Mouse (Mus musculus): ENCODE results near the gene D3Ertd751e. TPM values are rescaled to one million over a fixed set of nuclear protein-coding genes. Genes with fewer than 3 reads are reported as not detected.

The D3Ertd751e gene
- 11.5 and 12.5 TPM in 2 replicates for polyA plus RNA-seq (2015; fragmentation: Nextera tagmentation; extraction: Ambion mirVana)

DNA sequence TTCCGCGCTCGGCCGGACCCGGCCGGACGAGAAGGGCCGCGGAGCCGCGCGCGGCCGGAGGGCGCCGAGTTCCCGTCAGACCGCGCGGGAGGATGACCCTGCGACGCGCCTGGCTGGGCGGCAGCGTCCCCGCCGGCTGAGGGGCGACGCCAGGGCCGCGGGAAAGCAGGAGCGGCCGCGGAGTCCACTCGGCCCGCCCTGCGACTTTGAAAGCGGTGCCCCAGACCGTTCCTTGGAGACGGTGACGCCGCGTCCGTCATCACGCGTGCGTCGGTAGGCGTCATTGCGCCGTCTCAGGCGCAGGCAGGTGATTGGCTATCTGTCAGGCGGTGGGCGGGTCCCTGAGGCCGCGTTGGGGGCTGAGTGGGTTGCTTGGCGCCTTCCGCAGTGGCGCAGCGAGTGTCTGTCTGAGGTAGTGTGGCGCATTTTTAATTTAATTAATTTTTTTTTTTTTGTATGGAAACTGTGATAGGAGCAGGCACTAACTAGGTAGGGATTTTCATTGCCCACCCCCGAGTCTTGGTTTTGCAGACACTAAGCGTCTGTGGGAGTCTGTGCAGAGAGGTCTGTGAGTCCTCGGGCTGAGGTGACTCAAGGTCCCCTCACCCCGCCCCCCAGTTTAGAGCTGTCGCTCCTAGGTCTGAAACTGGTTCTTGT is at the start of gene D3Ertd751e, which contains the start of gene Sclt1:
Gene D3Ertd751e (plus strand): TSS at position 334 of the 657 bp plus-strand sequence.
Gene Sclt1 (minus strand): TSS at position 237 of the 657 bp plus-strand sequence.
- Histone ChIP-seq H3K4me1 (replicated peaks) (peaks cover 25% of the 10 kb centered on the region), H3K9me3 (no peaks in the 10 kb centered on the region), H3K9ac (peak within 1 kb of the TSS; percentile 92), H3K4me3 (peak within 1 kb of the TSS; percentile 83), H3K4me2 (peak within 1 kb of the TSS; percentile 78), H3K27me3 (no peaks in the 10 kb centered on the region), H3K36me3 (no peaks in the 10 kb centered on the region), H3K27ac (replicated peaks) (peak within 1 kb of the TSS; percentile 95)
- under 1% methylated on average over 66 of the region's 66 CpGs for WGBS
- peak; percentile 99 for ATAC-seq (ENCODE audit: low read depth)

GRCm38 (mm10) chr3:41695681-41696080 is 46.7 kb upstream of the D3Ertd751e start:
- H3K27me3 ChIP-seq, result no peaks in the 10 kb centered on the region
- no peak overlapping the region for H3K4me2 ChIP-seq
- no peak for ATAC-seq (ENCODE audit: low read depth)
- H3K27ac ChIP-seq (replicated peaks), result no peak overlapping the region
- no peak overlapping the region for H3K9ac ChIP-seq
- peaks cover 29% of the 10 kb centered on the region for H3K36me3 ChIP-seq
- H3K4me3 ChIP-seq, result no peak overlapping the region
- no peaks in the 10 kb centered on the region for H3K4me1 ChIP-seq (replicated peaks)
- 0 out of 2 replicates have a peak, but pooled peaks cover 4% of the 10 kb centered on the region for H3K9me3 ChIP-seq
- 79% methylated on average over 1 of the region's 1 CpGs for WGBS

DNA sequence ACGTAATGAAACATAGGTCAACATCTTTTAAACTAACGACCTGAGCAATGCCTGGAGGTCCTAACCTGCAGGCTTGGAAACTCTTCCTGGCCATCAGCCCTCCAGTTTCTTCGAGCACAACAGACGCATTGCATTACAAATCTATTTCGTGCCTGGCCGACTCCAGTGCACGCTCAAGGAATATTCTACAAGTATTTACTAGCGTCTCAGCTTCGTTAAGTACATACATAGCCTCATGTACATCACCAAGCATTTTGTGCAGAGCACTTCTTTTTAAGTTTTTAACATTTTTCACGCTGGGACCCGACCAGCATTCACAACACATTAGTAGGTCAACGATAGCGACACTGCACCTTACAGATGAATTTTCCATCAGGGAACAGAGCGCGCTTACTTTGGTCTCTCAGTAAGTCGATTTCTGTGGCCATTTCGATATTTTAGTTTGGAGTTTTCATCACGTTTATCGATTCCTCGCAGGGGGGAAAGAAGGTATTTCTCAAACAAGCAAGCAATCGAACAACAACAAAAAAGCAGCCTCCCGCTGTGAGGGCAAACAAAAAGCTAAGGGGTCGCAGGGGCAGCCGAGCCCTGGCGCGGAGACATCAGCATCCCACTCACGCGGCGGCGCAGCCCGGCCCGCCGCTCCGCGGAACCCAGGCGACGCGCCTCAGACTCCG is 672 bp upstream of the D3Ertd751e start:
- H3K36me3 ChIP-seq, result no peaks in the 10 kb centered on the region
- peak overlapping the region; percentile 83 for H3K4me3 ChIP-seq
- H3K27ac ChIP-seq (replicated peaks), result peak overlapping the region; percentile 95
- H3K9ac ChIP-seq, result peak overlapping the region; percentile 92
- no peaks in the 10 kb centered on the region for H3K27me3 ChIP-seq
- ATAC-seq (ENCODE audit: low read depth), result 0 out of 2 replicates have a peak, but pooled peaks have one; percentile 9
- no peaks in the 10 kb centered on the region for H3K9me3 ChIP-seq
- under 1% methylated on average over 39 of the region's 39 CpGs for WGBS
- H3K4me2 ChIP-seq, result peak overlapping the region; percentile 78
- peaks cover 25% of the 10 kb centered on the region for H3K4me1 ChIP-seq (replicated peaks)

DNA sequence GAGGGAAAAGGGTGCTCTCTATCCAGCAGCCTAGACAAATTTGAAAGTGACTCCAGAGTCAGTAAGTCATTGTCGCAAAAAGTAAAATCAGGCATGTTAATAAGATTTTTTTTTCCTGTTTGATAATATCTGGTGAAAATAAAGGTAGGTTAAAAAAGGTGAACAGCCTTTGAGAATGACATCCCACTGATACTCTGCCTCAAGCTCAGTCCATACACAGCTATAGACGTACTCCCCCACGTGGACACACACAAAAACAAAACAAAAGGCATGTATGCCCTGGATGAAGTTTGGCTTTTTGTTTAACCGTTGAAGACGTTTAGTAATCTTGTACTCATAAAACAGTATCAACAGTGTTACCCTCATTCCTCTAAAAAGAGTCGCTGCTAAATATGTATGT is 1.0 kb downstream of the D3Ertd751e start:
- Histone ChIP-seq H3K4me3 (peak overlapping the region; percentile 83; the same call in 1 of the 2 replicates), H3K27ac (replicated peaks) (no peak overlapping the region), H3K9ac (peak overlapping the region; percentile 92; the same call in 1 of the 2 replicates), H3K4me1 (replicated peaks) (peaks cover 25% of the 10 kb centered on the region), H3K9me3 (no peaks in the 10 kb centered on the region), H3K27me3 (no peaks in the 10 kb centered on the region), H3K36me3 (no peaks in the 10 kb centered on the region), H3K4me2 (peak overlapping the region; percentile 61)
- no peak for ATAC-seq (ENCODE audit: low read depth)
- WGBS, result 51% methylated on average over 6 of the region's 6 CpGs

GRCm38 (mm10) chr3:41754556-41754955 is 12.1 kb downstream of the D3Ertd751e start:
- no peaks in the 10 kb centered on the region for H3K9me3 ChIP-seq
- H3K4me2 ChIP-seq, result no peak overlapping the region
- no peaks in the 10 kb centered on the region for H3K27me3 ChIP-seq
- 84% methylated on average over 2 of the region's 2 CpGs for WGBS
- H3K27ac ChIP-seq (replicated peaks), result no peak overlapping the region
- H3K9ac ChIP-seq, result no peak overlapping the region
- no peaks in the 10 kb centered on the region for H3K4me1 ChIP-seq (replicated peaks)
- no peak for ATAC-seq (ENCODE audit: low read depth)
- no peak overlapping the region for H3K4me3 ChIP-seq
- H3K36me3 ChIP-seq, result no peaks in the 10 kb centered on the region

DNA sequence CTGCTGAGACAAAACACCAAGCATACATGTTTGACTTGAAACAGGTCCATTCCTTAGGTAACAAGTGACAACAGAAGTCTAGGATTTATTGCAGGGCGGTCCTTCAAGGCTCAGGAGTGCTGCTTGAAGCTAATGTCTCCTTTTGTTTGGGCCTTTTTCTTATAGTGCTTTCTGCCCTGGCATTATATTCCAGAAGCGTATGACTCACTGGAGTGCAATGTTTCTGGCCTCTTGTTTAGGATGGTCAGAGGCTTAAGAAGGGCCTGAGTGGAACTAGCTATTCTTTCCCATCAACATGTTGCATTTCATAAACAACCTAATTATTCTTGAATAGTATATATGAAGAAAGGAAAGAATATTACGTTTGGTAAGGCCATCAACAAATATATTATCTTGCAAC is 19.7 kb downstream of the D3Ertd751e start:
- no peaks in the 10 kb centered on the region for H3K4me1 ChIP-seq (replicated peaks)
- H3K27ac ChIP-seq (replicated peaks), result no peak overlapping the region
- H3K36me3 ChIP-seq, result no peaks in the 10 kb centered on the region
- H3K27me3 ChIP-seq, result no peaks in the 10 kb centered on the region
- H3K9ac ChIP-seq, result no peak overlapping the region
- no peak overlapping the region for H3K4me2 ChIP-seq
- 87% methylated on average over 3 of the region's 3 CpGs for WGBS
- no peak overlapping the region for H3K4me3 ChIP-seq
- no peak for ATAC-seq (ENCODE audit: low read depth)
- H3K9me3 ChIP-seq, result 0 out of 2 replicates have a peak, but pooled peaks cover 3% of the 10 kb centered on the region

DNA sequence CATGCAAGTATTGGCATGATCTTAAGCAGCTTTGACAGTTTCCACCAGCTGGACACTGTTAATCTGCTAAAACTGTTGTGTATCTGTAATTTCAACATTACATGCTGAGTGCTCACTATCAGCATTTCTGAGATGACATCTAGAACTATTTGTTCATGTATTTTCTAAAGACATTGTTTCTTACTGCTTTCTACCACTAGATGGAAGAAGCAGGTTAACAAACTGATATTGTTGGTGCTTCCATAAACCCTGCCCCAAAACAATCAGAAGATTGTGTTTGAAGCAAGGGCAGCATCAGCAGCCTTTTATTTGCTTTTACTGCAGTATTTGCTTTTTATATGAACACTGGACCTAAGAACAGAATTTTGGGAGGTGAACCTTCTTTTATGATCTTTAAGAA is 70.0 kb downstream of the D3Ertd751e start:
- no peak overlapping the region for H3K27ac ChIP-seq (replicated peaks)
- H3K36me3 ChIP-seq, result no peaks in the 10 kb centered on the region
- ATAC-seq (ENCODE audit: low read depth), result no peak
- no peaks in the 10 kb centered on the region for H3K4me1 ChIP-seq (replicated peaks)
- no peak overlapping the region for H3K9ac ChIP-seq
- no peaks in the 10 kb centered on the region for H3K27me3 ChIP-seq
- H3K9me3 ChIP-seq, result no peaks in the 10 kb centered on the region
- no peak overlapping the region for H3K4me3 ChIP-seq
- H3K4me2 ChIP-seq, result no peak overlapping the region

Other genes starting within 250 kb of the D3Ertd751e start
- gene Jade1, start 186.9 kb upstream of the D3Ertd751e start, polyA plus RNA-seq (2015; fragmentation: Nextera tagmentation; extraction: Ambion mirVana), result 10.4 and 13.4 TPM in 2 replicates
- gene Sclt1, start 97 bp upstream of the D3Ertd751e start, polyA plus RNA-seq (2015; fragmentation: Nextera tagmentation; extraction: Ambion mirVana), result 21.4 and 22.5 TPM in 2 replicates